ENCODE assay signal across 31 mouse cellular contexts in genomic region chr10:91376683-91377082, GRCm38 (mm10).
"Had no signal": no experiment of that assay in that cellular context is flagged by ENCODE, and none has a peak within 500 bp of the region (broad histone marks: within the 10 kb centered on the region; RNA-seq: fewer than 3 reads in every experiment).

No protein-coding gene starts in this region.

- H3K4me1 ChIP-seq: limb, embryonic 10.5 days; limb, embryonic 12.5 days; limb, embryonic 13.5 days; limb, embryonic 15.5 days; liver, embryonic 12.5 days; liver, embryonic 13.5 days; liver, embryonic 15.5 days; lung, embryonic 15.5 days; megakaryocyte, embryonic 14.5 days; neural tube, embryonic 12.5 days had no signal

- H3K27ac ChIP-seq: limb, embryonic 10.5 days; limb, embryonic 12.5 days; limb, embryonic 13.5 days; limb, embryonic 15.5 days; liver, embryonic 12.5 days; liver, embryonic 13.5 days; liver, embryonic 14.5 days; liver, embryonic 15.5 days; lung, embryonic 15.5 days; macrophage; midbrain, embryonic 10.5 days; midbrain, embryonic 12.5 days; midbrain, embryonic 13.5 days; midbrain, embryonic 15.5 days; neural tube, embryonic 12.5 days had no signal

- H3K27me3 ChIP-seq: limb, embryonic 12.5 days; limb, embryonic 13.5 days; limb, embryonic 15.5 days; liver, embryonic 12.5 days; liver, embryonic 13.5 days; liver, embryonic 15.5 days; lung, embryonic 15.5 days; megakaryocyte, embryonic 14.5 days; midbrain, embryonic 15.5 days; neural tube, embryonic 12.5 days had no signal

- H3K9ac ChIP-seq: limb, embryonic 12.5 days; limb, embryonic 13.5 days; limb, embryonic 15.5 days; liver, embryonic 12.5 days; liver, embryonic 13.5 days; liver, embryonic 14.5 days; liver, embryonic 15.5 days; liver, postnatal 0 days; lung, embryonic 14.5 days; lung, embryonic 15.5 days; midbrain, embryonic 12.5 days; midbrain, embryonic 13.5 days; midbrain, embryonic 15.5 days; neural tube, embryonic 12.5 days had no signal

- H3K4me3 ChIP-seq: limb, embryonic 10.5 days; limb, embryonic 12.5 days; limb, embryonic 13.5 days; limb, embryonic 15.5 days; liver, embryonic 12.5 days; liver, embryonic 13.5 days; liver, embryonic 15.5 days; lung, embryonic 15.5 days; megakaryocyte, embryonic 14.5 days; midbrain, embryonic 10.5 days; midbrain, embryonic 12.5 days; midbrain, embryonic 13.5 days; midbrain, embryonic 15.5 days; neural tube, embryonic 12.5 days had no signal

- H3K9me3 ChIP-seq: limb, embryonic 10.5 days; limb, embryonic 12.5 days; limb, embryonic 13.5 days; limb, embryonic 15.5 days; liver, embryonic 12.5 days; liver, embryonic 13.5 days; liver, embryonic 15.5 days; lung, embryonic 15.5 days; midbrain, embryonic 10.5 days; midbrain, embryonic 12.5 days; midbrain, embryonic 13.5 days; midbrain, embryonic 15.5 days; neural tube, embryonic 12.5 days had no signal

- H3K4me2 ChIP-seq: limb, embryonic 12.5 days; limb, embryonic 13.5 days; limb, embryonic 15.5 days; liver, embryonic 11.5 days; liver, embryonic 12.5 days; liver, embryonic 13.5 days; liver, embryonic 15.5 days; lung, embryonic 14.5 days; lung, embryonic 15.5 days; midbrain, embryonic 11.5 days; midbrain, embryonic 12.5 days; midbrain, embryonic 13.5 days; midbrain, embryonic 15.5 days; neural tube, embryonic 12.5 days had no signal

- H3K36me3 ChIP-seq: limb, embryonic 10.5 days; limb, embryonic 12.5 days; limb, embryonic 13.5 days; limb, embryonic 15.5 days; liver, embryonic 12.5 days; liver, embryonic 13.5 days; liver, embryonic 15.5 days; lung, embryonic 15.5 days; midbrain, embryonic 10.5 days; midbrain, embryonic 12.5 days; midbrain, embryonic 13.5 days; midbrain, embryonic 15.5 days; neural tube, embryonic 12.5 days had no signal

- ATAC-seq: liver, embryonic 12.5 days; liver, postnatal 0 days; lung, postnatal 0 days; midbrain, embryonic 13.5 days; midbrain, embryonic 15.5 days; midbrain, embryonic 16.5 days had no signal

- DNase-seq: left cerebral cortex, postnatal 4 days; liver; liver, embryonic 13.5 days; liver, postnatal 0 days; lung, adult 18-20 months; lung, adult 2 months; lung, embryonic 14.5 days; lung, postnatal 10 days; lung, postnatal 14 days; lung, postnatal 36 days; lung, postnatal 4 days; midbrain, embryonic 14.5 days had no signal
